Mouse (Mus musculus) ES-E14 (cell line): ENCODE results near the gene Cemip2. TPM values are rescaled to one million over a fixed set of nuclear protein-coding genes. Genes with fewer than 3 reads are reported as not detected.

Experiments used
- DNase-seq: peaks from one replicate; pipeline ENCODE4 v3.0.0-alpha.2; 2013; ENCODE audit warnings: low read depth, low spot score
- H3K27ac ChIP-seq: 2 replicates; pipeline ENCODE4 v1.5.1; 2012; ENCODE audit warnings: low read depth, mild to moderate bottlenecking, low read length, moderate library complexity, mixed read lengths; ENCODE audit not compliant: poor library complexity, insufficient read depth, severe bottlenecking
- H3K36me3 ChIP-seq: 2 replicates; pipeline ENCODE4 v1.6.1; 2012; ENCODE audit warnings: mild to moderate bottlenecking, low read length, moderate library complexity, mixed read lengths; ENCODE audit not compliant: control insufficient read depth, poor library complexity, insufficient read depth, severe bottlenecking
- H3K4me1 ChIP-seq, 2 experiments: fragments of 150-350 bp in 1 of 2; sonication (generic) in 1 of 2; 2 replicates each; pipeline ENCODE4 v1.6.1; 2012; ENCODE audit warnings: low read length in 2 of 2, mild to moderate bottlenecking in 1 of 2, mixed read lengths in 1 of 2; ENCODE audit not compliant: control insufficient read depth in 2 of 2, insufficient read depth in 2 of 2, poor library complexity in 1 of 2
- H3K4me3 ChIP-seq, 2 experiments: fragments of 150-350 bp in 1 of 2; sonication (generic) in 1 of 2; 2 replicates each; pipeline ENCODE4 v1.5.1; 2012; ENCODE audit warnings: low read length in 2 of 2, low read depth in 1 of 2, mild to moderate bottlenecking in 1 of 2, mixed read lengths in 1 of 2; ENCODE audit not compliant: insufficient read depth in 1 of 2, poor library complexity in 1 of 2, severe bottlenecking in 1 of 2
- H3K9ac ChIP-seq: 2 replicates; pipeline ENCODE4 v1.6.1; 2012; ENCODE audit warnings: low read depth, mild to moderate bottlenecking, low read length, mixed read lengths; ENCODE audit not compliant: poor library complexity, insufficient read depth, severe bottlenecking
- H3K9me3 ChIP-seq: fragments of 150-350 bp; sonication (generic); 2 replicates; pipeline ENCODE4 v1.6.1; 2012; ENCODE audit warnings: low read depth, mild to moderate bottlenecking, low read length; ENCODE audit not compliant: control insufficient read depth, insufficient read depth
- CHD2 ChIP-seq: IDR thresholded peaks from 2 replicates; pipeline ENCODE4 v1.6.1; 2014; ENCODE audit warnings: mild to moderate bottlenecking, low read depth, low read length, inconsistent platforms
- HCFC1 ChIP-seq: IDR thresholded peaks from 2 replicates; pipeline ENCODE4 v1.6.1; 2012; ENCODE audit warnings: low read length, inconsistent platforms, borderline replicate concordance; ENCODE audit not compliant: insufficient read depth
- MAFK ChIP-seq: IDR thresholded peaks from 2 replicates; pipeline ENCODE4 v1.6.1; 2014; ENCODE audit warnings: mild to moderate bottlenecking, low read depth, low read length, inconsistent platforms; ENCODE audit not compliant: insufficient read depth
- ZC3H11A ChIP-seq: IDR thresholded peaks from 2 replicates; pipeline ENCODE4 v1.6.1; 2012; ENCODE audit warnings: low read depth, mild to moderate bottlenecking, inconsistent platforms, low read length, borderline replicate concordance
- ZNF384 ChIP-seq: IDR thresholded peaks from 2 replicates; pipeline ENCODE4 v1.6.1; 2012; ENCODE audit warnings: low read depth, low read length, inconsistent platforms
- in situ Hi-C, 2 experiments: fragments of 600-800 bp; cut with MboI; formaldehyde crosslinking; loops; one replicate each; pipeline ENCODE4 v1.15.1; 2025; ENCODE audit warnings: low sequenced_read_pairs in 2 of 2, inconsistent platforms in 1 of 2; ENCODE audit not compliant: unreplicated experiment in 2 of 2
- total RNA-seq: library from RNA; depleted of rRNA; stranded (reverse); fragments of 300-350 nt; gene quantifications from 2 replicates; pipeline ENCODE4 v1.2.3, GENCODE M21; 2012

Gene Cemip2
- total RNA-seq, 1 experiment: 75.3 TPM

DNA sequence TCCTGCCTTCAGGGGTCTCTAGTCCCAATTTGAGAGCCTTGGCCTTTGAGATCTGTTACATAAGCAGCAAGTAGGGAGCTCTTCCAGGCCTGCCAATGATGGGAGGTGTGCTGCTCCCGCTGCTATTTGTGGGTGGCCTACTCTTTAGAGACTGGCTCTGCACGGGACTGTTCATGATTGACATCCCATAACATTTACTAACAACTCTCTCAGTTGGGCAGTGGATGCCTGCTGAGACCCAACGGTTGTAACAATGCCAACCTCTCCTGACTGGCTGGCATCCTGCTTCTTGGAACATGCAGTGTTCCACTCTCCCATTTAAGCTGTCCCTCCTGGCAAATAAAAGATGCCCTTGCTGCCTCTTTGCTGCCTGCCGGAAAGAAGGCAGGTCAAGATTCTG, 106.2 kb downstream of the Cemip2 start:
- TF ChIP-seq ZC3H11A (no peak), ZNF384 (no peak), CHD2 (no peak), MAFK (no peak), HCFC1 (no peak)
- Histone ChIP-seq H3K4me1 (peaks cover 2 to 5% of the 10 kb centered on the region in 2 experiments; a peak in 2 of 4 replicates), H3K9me3 (no peaks in the 10 kb centered on the region), H3K9ac (no peak overlapping the region), H3K4me3 (no peak overlapping the region), H3K36me3 (no peaks in the 10 kb centered on the region), H3K27ac (no peak overlapping the region)
- in situ Hi-C loops: no loop called here
- no peak for DNase-seq

DNA sequence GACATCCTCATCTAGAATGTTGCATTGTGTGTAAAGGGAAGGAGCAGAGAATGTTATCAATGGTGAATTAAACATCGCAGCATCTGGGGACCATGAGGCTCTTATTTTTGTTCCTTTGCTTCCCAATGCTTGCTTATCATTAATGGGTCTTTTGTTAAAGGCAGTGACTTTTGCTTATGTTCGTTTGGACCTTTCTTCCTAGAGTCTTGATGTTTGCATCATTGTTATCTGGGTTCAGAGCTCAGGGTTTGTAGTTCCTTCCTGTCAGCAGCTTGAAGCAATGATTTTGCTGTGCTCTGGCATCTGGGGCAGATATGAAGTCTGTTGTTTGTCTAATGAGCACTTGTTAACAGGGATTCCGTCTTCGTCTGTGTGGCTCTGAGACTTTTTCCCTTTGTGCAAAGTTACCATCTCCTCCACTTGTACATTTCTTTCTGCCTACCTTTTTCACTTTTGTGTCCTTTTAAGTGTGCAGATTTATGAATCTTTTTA, 108.1 kb downstream of the Cemip2 start:
- in situ Hi-C loops: no loop called here
- DNase-seq: no peak
- H3K36me3 ChIP-seq: no peaks in the 10 kb centered on the region
- H3K9ac ChIP-seq: no peak overlapping the region
- H3K4me1 ChIP-seq: peaks cover 2 to 5% of the 10 kb centered on the region in 2 experiments; a peak in 2 of 4 replicates
- no peaks in the 10 kb centered on the region for H3K9me3 ChIP-seq
- no peak for TF ChIP-seq ZNF384
- no peak for TF ChIP-seq HCFC1
- no peak for TF ChIP-seq CHD2
- no peak for TF ChIP-seq ZC3H11A
- no peak for TF ChIP-seq MAFK
- H3K27ac ChIP-seq: no peak overlapping the region
- H3K4me3 ChIP-seq: no peak overlapping the region

DNA sequence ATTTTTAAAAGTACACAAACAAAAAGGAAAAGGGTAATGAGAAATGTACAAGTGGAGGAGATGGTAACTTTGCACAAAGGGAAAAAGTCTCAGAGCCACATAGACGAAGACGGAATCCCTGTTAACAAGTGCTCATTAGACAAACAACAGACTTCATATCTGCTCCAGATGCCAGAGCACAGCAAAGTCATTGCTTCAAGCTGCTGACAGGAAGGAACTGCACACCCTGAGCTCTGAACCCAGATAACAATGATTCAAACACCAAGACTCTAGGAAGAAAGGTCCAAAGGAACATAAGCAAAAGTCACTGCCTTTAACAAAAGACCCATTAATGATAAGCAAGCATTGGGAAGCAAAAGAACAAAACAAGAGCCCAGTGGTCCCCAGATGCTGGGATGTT, 112.6 kb downstream of the Cemip2 start:
- H3K4me1 ChIP-seq: peaks cover 5 to 7% of the 10 kb centered on the region in 2 experiments
- TF ChIP-seq MAFK (no peak), ZNF384 (no peak), CHD2 (no peak), HCFC1 (no peak), ZC3H11A (no peak)
- no peak overlapping the region for H3K27ac ChIP-seq
- no peaks in the 10 kb centered on the region for H3K36me3 ChIP-seq
- no peak overlapping the region for H3K4me3 ChIP-seq
- no peaks in the 10 kb centered on the region for H3K9me3 ChIP-seq
- in situ Hi-C loops: no loop called here
- no peak for DNase-seq
- no peak overlapping the region for H3K9ac ChIP-seq

DNA sequence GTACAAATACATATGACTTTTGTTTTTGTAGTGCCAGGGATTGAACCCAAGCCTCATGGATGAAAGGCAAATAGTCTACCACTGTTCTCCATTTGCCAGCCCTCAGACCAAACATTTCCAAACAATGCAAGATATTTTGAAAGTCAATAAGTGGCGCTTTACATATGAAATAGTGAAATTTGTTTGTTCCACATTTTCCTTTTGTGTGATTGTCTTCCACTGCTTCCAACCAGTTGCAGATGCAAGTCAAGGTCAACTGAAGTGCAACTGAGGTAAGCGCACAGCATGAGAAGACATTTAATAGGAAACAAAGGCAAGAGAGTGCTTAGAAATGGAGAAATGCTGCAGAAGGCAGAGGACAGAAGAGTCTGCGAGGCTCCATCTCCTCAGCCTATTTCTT, 116.7 kb downstream of the Cemip2 start:
- Histone ChIP-seq H3K9ac (no peak overlapping the region), H3K9me3 (no peaks in the 10 kb centered on the region), H3K4me1 (peaks cover 7 to 12% of the 10 kb centered on the region in 2 experiments), H3K4me3 (no peak overlapping the region), H3K27ac (no peak overlapping the region; the same call in 1 of the 2 replicates), H3K36me3 (no peaks in the 10 kb centered on the region)
- TF ChIP-seq HCFC1 (no peak), CHD2 (peak; percentile 81)
- DNase-seq: peak; percentile 67
- in situ Hi-C loops: no loop called here

DNA sequence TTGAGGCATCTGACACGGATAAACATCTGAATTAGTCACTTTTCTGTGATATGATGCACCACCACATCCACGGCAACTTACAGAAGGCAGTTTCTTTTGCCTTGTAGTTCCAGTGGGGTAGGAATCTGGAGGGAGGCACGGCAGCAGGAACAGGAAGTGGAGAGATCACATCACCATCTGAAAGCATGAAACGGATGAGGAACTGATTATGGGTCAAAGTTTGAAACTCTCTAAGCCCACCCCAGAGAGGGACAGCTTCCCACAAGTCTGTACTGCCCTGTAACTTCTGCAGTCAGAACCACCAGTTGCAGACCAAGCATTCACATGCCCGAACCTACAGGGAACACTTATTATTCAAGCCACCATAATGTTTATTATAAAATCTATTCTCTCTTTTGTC, 117.4 kb downstream of the Cemip2 start:
- H3K4me1 ChIP-seq: peaks cover 7 to 12% of the 10 kb centered on the region in 2 experiments
- in situ Hi-C loops: no loop called here
- H3K36me3 ChIP-seq: no peaks in the 10 kb centered on the region
- DNase-seq: no peak
- no peak for TF ChIP-seq HCFC1
- TF ChIP-seq ZNF384: no peak
- TF ChIP-seq CHD2: no peak
- TF ChIP-seq MAFK: no peak
- no peak overlapping the region for H3K27ac ChIP-seq
- H3K4me3 ChIP-seq: no peak overlapping the region
- H3K9me3 ChIP-seq: no peaks in the 10 kb centered on the region
- H3K9ac ChIP-seq: no peak overlapping the region
